Mouse (Mus musculus) heart, embryonic 11.5 days (tissue): ENCODE measurements around the gene Spns2. TPM values are rescaled to one million over a fixed set of nuclear protein-coding genes. Genes with fewer than 3 reads are reported as not detected.

ENCODE experiments used
- ATAC-seq: fragments of 200-750 bp; cut with Nextera tagmentation; replicated peaks from 2 replicates; pipeline ENCODE4 v1.8.0; 2017; ENCODE audit warnings: moderate library complexity; ENCODE audit not compliant: insufficient number of reproducible peaks, low FRiP score, low TSS enrichment
- H3K27ac ChIP-seq: fragments of 300-500 bp; sonication (generic); 2 replicates; pipeline ENCODE4 v1.5.1; 2014; ENCODE audit warnings: mild to moderate bottlenecking, low read depth, low read length
- H3K27me3 ChIP-seq: fragments of 300-500 bp; sonication (generic); 2 replicates; pipeline ENCODE4 v1.6.1; 2014; ENCODE audit warnings: mild to moderate bottlenecking, low read length, mixed read lengths; ENCODE audit not compliant: control insufficient read depth, insufficient read depth
- H3K36me3 ChIP-seq: fragments of 300-500 bp; sonication (generic); 2 replicates; pipeline ENCODE4 v1.6.1; 2014; ENCODE audit warnings: mild to moderate bottlenecking, low read length, moderate library complexity, mixed read lengths; ENCODE audit not compliant: control insufficient read depth, insufficient read depth
- H3K4me1 ChIP-seq: fragments of 300-500 bp; sonication (generic); 2 replicates; pipeline ENCODE4 v1.6.1; 2014; ENCODE audit warnings: low read length; ENCODE audit not compliant: control insufficient read depth, insufficient read depth
- H3K4me2 ChIP-seq: fragments of 300-500 bp; sonication (generic); 2 replicates; pipeline ENCODE4 v1.6.1; 2014; ENCODE audit warnings: mild to moderate bottlenecking, moderate library complexity
- H3K4me3 ChIP-seq: fragments of 300-500 bp; sonication (generic); 2 replicates; pipeline ENCODE4 v1.5.1; 2014; ENCODE audit warnings: low read depth, low read length
- H3K9ac ChIP-seq: fragments of 300-500 bp; sonication (generic); 2 replicates; pipeline ENCODE4 v1.6.1; 2014; ENCODE audit warnings: mild to moderate bottlenecking, low read depth, low read length, moderate library complexity
- H3K9me3 ChIP-seq: fragments of 300-500 bp; sonication (generic); replicated peaks from 2 replicates; pipeline ENCODE4 v1.6.1; 2016; ENCODE audit warnings: low read length; ENCODE audit not compliant: control insufficient read depth
- WGBS: fragments of 180-500 bp; shearing (Covaris S2); extraction: QIAGEN DNeasy Blood & Tissue Kit; methylation state at CpG from one replicate; pipeline ENCODE4 v1.1.7; 2014; ENCODE audit not compliant: insufficient replicate concordance; 5-methylcytosine and 5-hydroxymethylcytosine counted together
- polyA plus RNA-seq: library from polyadenylated mRNA; unstranded; fragments of >200 nt; fragmentation: Nextera tagmentation; extraction: Ambion mirVana; gene quantifications from 2 replicates; pipeline ENCODE4 v1.2.1, GENCODE M21; 2014

Spns2 gene
- polyA plus RNA-seq, 1 experiment from 2014 or later, result 4.6 TPM

DNA sequence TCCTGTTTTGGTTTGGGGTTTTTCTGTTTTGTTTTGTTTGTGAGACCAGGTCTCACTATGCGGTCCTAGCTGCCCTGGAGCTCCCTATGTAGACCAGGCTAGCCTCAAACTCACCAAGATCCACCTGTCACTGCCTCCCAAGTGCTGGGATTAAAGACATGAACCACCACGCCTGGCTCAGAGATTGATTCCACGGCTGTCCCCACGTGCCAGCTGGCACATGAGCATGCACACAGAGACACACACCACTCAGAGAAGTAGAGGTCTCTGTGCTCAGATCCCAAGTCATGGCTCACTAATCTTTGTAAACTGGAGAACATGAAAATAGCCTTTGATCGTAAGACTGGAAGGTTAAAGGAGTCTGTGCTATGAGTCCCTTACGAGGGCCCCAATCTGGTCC is 70.7 kb downstream of the Spns2 start:
- no peak for ATAC-seq
- 92% methylated on average over 6 of the region's 6 CpGs for WGBS
- Histone ChIP-seq H3K9me3 (no peaks in the 10 kb centered on the region), H3K4me1 (peaks cover 42% of the 10 kb centered on the region), H3K4me3 (no peak overlapping the region), H3K9ac (no peak overlapping the region), H3K27me3 (no peaks in the 10 kb centered on the region), H3K27ac (no peak overlapping the region), H3K36me3 (no peaks in the 10 kb centered on the region), H3K4me2 (no peak overlapping the region)

DNA sequence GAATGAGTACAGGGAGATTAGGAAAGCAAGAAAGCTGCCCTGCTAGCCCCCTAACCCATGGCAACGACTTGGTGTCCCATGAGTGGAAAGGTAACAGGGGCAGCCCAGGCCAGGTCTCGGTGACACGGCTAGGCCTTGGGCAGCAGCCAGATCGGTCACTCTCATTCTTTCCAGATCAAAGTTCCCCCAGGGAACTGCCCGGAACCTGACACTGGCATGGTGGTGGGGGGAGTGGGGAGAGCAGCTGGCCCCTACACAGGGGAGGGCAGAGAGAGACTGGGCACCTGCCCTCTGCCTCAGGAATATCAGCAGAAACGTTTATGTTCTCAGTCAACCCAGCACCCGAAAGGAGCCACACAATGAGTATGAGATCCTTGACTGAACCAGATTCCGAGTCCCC is 71.5 kb downstream of the Spns2 start:
- H3K4me1 ChIP-seq, result peaks cover 49% of the 10 kb centered on the region
- 0 out of 2 replicates have a peak overlapping the region, but pooled peaks have one; percentile 22 for H3K27ac ChIP-seq
- no peaks in the 10 kb centered on the region for H3K36me3 ChIP-seq
- ATAC-seq, result no peak
- no peak overlapping the region for H3K4me3 ChIP-seq
- WGBS, result 45% methylated on average over 8 of the region's 8 CpGs
- no peaks in the 10 kb centered on the region for H3K9me3 ChIP-seq
- H3K9ac ChIP-seq, result 0 out of 2 replicates have a peak overlapping the region, but pooled peaks have one; percentile 46
- H3K4me2 ChIP-seq, result no peak overlapping the region
- H3K27me3 ChIP-seq, result no peaks in the 10 kb centered on the region

DNA sequence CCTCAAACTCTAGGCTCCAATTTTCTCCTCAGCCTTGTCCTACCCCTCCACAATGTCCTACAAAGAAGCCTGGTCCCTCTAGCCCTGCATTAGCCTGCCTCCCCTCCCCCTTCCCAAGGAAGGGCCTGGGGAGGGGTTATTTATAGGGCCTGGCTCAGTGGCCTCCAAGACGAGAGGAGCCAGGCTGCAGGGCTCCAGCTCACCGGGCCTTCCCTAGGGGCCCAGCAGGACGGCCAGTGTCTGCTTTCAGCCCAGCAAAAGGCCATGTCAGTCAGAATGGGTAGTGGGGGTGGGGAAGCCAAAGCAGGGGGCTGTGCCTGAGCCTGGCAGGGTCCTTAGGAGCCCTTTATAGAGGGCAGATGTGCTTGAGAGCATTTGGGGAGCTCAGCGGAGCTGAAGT is 72.3 kb downstream of the Spns2 start:
- WGBS, result 7% methylated on average over 4 of the region's 4 CpGs
- H3K9ac ChIP-seq, result peak overlapping the region; percentile 63
- H3K36me3 ChIP-seq, result no peaks in the 10 kb centered on the region
- peak overlapping the region; percentile 32 for H3K4me2 ChIP-seq
- no peaks in the 10 kb centered on the region for H3K9me3 ChIP-seq
- no peak; the same call in 1 of the 2 replicates for ATAC-seq
- no peak overlapping the region for H3K4me3 ChIP-seq
- H3K4me1 ChIP-seq, result peaks cover 57% of the 10 kb centered on the region
- no peaks in the 10 kb centered on the region for H3K27me3 ChIP-seq
- peak overlapping the region; percentile 63 for H3K27ac ChIP-seq

DNA sequence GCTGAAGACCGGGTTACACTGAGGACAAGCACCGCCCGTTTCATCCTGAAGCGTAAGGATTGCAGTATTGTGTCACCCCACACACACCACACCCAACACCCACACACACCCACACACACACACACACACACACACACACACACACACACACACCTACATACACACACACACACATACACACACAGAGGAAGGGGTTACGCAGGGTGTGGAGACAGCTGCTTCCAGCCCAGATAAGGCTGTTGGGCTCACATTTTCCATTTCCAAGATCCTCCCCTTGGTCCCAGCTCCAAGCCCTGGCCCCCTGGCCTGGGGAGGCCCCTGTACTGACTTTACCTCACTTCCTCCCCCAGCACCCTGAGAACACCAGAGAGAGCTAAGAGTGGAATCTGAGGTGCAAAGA is 73.0 kb downstream of the Spns2 start:
- Histone ChIP-seq H3K27ac (peak overlapping the region; percentile 63), H3K27me3 (no peaks in the 10 kb centered on the region), H3K9me3 (no peaks in the 10 kb centered on the region), H3K4me3 (no peak overlapping the region), H3K9ac (no peak overlapping the region), H3K4me2 (no peak overlapping the region), H3K36me3 (no peaks in the 10 kb centered on the region), H3K4me1 (peaks cover 64% of the 10 kb centered on the region)
- WGBS, result 40% methylated on average over 5 of the region's 5 CpGs
- peak; percentile 60; the same call in 1 of the 2 replicates for ATAC-seq

DNA sequence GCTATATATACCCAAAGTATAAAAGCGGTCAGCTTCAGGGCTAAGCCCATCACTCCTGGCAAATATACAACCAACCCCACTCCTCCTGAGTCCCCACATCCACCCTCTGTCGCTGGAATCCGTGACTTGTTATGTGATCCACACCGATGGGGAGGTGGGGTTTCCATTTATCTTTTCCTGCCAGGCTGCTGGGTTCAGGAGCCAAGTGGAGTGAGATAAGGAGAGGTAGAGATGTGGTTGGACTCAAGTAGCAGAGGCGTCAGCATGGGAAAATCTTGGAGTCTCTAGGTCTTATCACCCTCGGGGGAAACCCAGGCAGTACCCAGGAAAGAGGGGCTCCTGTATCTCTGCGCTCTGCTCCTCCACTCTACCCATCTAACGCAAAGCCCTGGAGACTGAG is 74.5 kb downstream of the Spns2 start:
- H3K4me1 ChIP-seq, result peaks cover 65% of the 10 kb centered on the region
- no peak overlapping the region for H3K4me3 ChIP-seq
- no peak overlapping the region for H3K9ac ChIP-seq
- WGBS, result 21% methylated on average over 8 of the region's 8 CpGs
- H3K27ac ChIP-seq, result peak overlapping the region; percentile 57; the same call in 1 of the 2 replicates
- no peaks in the 10 kb centered on the region for H3K9me3 ChIP-seq
- no peaks in the 10 kb centered on the region for H3K27me3 ChIP-seq
- H3K4me2 ChIP-seq, result peak overlapping the region; percentile 22; the same call in 1 of the 2 replicates
- no peak for ATAC-seq
- no peaks in the 10 kb centered on the region for H3K36me3 ChIP-seq

DNA sequence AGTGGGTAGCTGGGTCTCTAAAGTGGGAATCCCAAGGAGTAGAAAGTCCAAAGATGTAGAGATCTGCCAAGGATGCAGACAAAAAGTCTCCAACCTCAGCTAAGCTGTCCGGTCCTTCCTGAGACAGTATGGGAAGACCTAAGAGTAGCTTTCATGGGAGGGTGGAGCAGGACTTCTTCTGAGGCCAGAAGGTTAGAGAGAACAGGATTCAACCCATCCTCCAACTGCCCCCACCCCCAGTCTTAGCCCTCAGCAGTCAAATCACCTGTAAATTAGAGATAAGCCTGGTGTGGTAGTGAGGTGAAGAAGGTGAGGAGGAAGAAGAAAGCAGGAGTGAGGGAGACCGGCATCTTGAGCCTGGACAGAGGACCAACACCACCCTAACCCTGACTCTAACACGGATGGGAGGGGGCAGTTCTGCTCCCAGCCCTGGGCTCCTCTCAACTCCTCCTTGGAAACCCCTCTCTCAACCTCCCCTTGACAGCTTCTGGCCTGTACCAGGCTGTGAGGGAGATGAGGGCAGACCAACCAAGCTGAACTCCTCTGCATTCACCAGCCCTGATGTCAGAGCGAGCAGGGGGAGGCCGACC is 76.0 kb downstream of the Spns2 start:
- H3K27ac ChIP-seq, result peak overlapping the region; percentile 62
- no peak overlapping the region for H3K4me3 ChIP-seq

DNA sequence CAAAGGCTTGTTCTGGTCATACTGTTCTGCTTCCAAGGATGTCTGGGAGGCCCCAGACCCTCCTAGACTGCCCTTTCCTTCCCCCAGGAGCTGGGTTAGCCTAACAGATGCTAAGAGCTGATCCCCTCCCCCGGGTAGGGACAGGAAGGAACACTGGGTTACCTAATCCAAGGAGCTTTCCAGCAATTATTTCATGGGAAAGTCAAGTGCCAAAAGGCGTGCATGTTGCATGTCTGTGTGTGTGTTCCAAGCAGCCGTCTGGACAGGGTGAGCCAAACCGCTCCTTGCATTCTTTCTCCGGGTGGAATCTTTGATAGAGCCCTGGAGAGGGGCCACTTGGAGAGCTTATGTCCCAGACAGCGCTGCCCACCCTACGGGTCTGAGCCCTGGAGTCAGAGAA is 76.7 kb downstream of the Spns2 start:
- Histone ChIP-seq H3K9me3 (no peaks in the 10 kb centered on the region), H3K27ac (peak overlapping the region; percentile 62), H3K9ac (peak overlapping the region; percentile 35; the same call in 1 of the 2 replicates), H3K36me3 (no peaks in the 10 kb centered on the region), H3K4me1 (peaks cover 75% of the 10 kb centered on the region), H3K27me3 (no peaks in the 10 kb centered on the region), H3K4me3 (no peak overlapping the region), H3K4me2 (no peak overlapping the region)
- 35% methylated on average over 7 of the region's 7 CpGs for WGBS
- no peak for ATAC-seq

More for the DNA sequence above, 76.0 kb downstream of the Spns2 start:
- no peaks in the 10 kb centered on the region for H3K36me3 ChIP-seq
- H3K4me1 ChIP-seq, result peaks cover 73% of the 10 kb centered on the region
- ATAC-seq, result no peak
- H3K9me3 ChIP-seq, result no peaks in the 10 kb centered on the region
- WGBS, result 54% methylated on average over 5 of the region's 5 CpGs
- no peak overlapping the region for H3K4me2 ChIP-seq
- H3K9ac ChIP-seq, result no peak overlapping the region
- H3K27me3 ChIP-seq, result no peaks in the 10 kb centered on the region

DNA sequence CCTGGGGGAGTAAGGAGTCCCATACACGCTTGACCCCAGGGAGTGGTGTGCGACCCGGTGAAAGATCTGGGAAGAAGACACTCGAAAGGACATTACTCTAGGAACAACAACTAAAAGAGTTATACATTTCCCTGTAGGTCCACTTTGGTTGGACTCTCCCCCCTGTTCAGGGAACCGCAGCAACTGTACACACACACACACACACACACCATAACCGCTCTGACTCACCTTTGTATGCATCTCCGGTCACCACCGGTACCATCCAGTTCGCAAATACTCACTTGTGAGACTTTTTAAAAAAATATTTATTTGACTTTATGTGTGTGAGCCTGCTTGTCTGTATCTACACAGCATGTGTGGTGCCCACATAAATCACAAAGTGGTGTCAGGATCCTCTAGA is 77.8 kb downstream of the Spns2 start:
- Histone ChIP-seq H3K27me3 (no peaks in the 10 kb centered on the region), H3K4me3 (peak overlapping the region; percentile 97), H3K36me3 (no peaks in the 10 kb centered on the region), H3K4me2 (peak overlapping the region; percentile 91), H3K9ac (peak overlapping the region; percentile 53), H3K27ac (no peak overlapping the region), H3K9me3 (no peaks in the 10 kb centered on the region), H3K4me1 (peaks cover 72% of the 10 kb centered on the region)
- ATAC-seq, result no peak
- 26% methylated on average over 9 of the region's 9 CpGs for WGBS
